Mouse (Mus musculus) common myeloid progenitor, adult 5-6 weeks (primary cell): ENCODE measurements around the gene Bub1b. TPM values are rescaled to one million over a fixed set of nuclear protein-coding genes. Genes with fewer than 3 reads are reported as not detected.
"Not testable (repeated sequence)": the region's sequence is repeated elsewhere in the genome, so short reads cannot be mapped to it uniquely, and the experiment has no call there.

Experiments
- ATAC-seq: replicated peaks from 2 replicates; pipeline ENCODE4 v1.8.0; 2016; ENCODE audit warnings: low read depth, mild to moderate bottlenecking, moderate TSS enrichment, inconsistent platforms; ENCODE audit not compliant: poor library complexity, severe bottlenecking
- total RNA-seq: library from RNA; stranded (forward); fragments of 200-1000, 187-1606 nt; gene quantifications from 2 replicates; pipeline ENCODE4 v1.2.3, GENCODE M21; 2017

Gene Bub1b
- total RNA-seq, 1 experiment from 2014 or later, result 103 TPM

DNA sequence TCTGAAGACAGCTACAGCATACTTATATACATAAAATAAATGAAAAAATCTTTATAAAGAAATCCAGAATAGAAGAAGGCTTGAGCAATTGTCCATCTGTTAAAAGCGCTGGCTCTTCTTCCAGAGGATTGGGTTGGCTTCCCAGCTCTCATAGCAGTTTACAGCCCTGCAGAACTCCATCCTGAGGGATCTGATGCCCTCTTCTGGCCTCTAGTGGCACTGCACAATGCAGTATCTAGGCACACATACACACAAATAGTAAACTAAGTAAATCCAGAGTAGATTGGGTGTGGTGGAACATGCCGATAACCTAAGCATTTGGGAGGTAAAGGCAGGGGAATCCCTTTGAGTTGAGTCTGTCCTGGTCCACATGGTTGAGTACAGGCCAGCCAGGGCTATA is 8.0 kb downstream of the Bub1b start:
- peak; percentile 82 for ATAC-seq

DNA sequence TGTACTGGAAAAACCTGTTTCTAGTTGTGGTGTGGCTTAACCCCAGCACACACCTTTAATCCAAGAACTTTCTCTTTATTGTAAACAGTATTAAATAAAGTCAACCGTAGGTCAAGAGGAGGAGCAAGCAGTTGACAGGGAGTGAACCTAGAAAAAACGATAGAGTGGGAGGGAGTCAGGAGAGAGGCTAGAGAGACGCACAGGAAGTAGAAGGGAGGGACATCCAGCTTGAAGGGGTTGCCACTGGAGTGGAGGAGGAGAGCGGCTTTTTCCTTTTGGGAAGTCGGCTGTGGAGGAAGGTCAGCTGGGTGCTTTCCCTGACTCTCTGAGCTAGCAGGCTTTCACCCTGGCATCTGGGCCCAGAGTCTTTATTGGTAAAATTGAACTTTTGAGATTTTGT is 9.0 kb downstream of the Bub1b start:
- no peak for ATAC-seq

GRCm38 (mm10) chr2:118618013-118618412 is 20.0 kb downstream of the Bub1b start:
- no peak for ATAC-seq

DNA sequence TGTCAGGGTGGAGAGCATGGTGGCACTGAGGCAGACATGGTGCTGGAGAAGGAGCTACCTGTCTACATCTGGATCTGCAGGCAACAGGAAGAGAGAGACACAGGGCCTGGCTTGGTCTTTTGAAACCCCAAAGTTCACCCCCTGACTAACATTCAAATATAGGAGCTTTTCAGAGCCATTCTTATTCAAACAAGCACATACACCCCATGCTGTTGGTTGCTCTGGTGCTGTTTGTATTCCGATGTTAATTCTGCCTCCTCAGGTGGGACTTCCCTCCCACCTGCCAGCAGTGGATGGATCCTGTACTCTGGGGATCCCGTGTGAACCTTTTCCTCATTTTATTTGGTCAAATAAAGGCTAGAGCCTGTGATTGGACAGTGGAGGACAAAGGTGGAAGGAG is 22.1 kb downstream of the Bub1b start:
- no peak for ATAC-seq

DNA sequence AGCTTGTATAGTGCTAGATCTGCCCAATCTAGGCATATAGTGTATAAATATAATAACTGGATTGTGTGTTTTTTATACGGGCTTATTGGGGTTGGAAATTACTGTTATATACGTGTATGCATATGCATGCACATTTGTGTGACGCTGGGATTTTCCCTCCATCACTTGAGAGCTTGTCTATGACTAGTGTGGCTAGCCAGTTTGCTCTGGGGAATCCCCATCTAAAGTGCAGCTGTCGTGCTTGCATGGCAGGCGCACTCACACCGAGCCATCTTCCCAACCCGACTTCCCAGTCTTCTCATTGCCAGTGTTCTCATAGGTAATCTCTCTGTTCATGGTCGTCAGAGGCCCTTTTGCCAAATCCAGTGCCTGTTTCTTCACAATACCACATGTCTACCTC is 22.6 kb downstream of the Bub1b start:
- no peak for ATAC-seq

DNA sequence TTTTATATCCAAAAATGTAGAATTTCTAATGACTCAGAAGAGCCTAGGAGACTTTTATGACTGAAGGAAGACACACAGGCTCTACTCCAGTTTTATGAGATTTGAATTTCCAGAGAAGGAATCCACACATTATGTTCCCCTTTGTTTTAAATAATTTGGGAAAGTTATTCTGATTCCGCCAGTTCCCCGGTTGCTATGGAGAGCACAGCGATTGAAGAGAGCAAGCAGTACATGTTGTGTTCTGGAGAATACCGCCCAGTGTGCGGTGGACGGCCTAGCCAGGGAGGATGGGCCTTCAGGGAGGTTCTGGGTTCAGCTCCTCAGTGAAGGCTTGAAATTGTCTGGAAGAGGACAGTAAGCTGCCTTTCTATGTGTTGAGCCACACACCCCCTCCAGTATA is 31.3 kb downstream of the Bub1b start:
- ATAC-seq, result no peak

GRCm38 (mm10) chr2:118633441-118633840 is 35.4 kb downstream of the Bub1b start:
- ATAC-seq, result no peak

DNA sequence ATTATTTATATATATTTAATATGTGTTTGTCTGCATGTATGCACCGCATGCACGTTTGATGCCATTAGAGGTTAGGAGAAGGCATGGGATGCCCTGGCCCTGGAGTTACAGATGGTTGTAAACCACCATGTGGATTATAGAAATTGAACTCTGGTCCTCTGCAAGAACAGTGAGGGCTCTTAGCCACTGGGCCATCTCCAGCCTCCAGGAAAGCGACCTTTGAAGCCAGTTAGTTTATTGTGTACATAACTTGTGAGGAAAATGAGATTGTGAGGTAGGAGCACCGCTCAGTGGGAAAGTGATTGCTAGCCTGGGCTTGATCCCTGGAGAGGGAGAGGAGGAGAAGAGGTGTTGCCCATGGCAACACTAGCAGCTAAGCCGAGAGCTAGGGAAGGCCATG is 39.2 kb downstream of the Bub1b start:
- no peak for ATAC-seq

DNA sequence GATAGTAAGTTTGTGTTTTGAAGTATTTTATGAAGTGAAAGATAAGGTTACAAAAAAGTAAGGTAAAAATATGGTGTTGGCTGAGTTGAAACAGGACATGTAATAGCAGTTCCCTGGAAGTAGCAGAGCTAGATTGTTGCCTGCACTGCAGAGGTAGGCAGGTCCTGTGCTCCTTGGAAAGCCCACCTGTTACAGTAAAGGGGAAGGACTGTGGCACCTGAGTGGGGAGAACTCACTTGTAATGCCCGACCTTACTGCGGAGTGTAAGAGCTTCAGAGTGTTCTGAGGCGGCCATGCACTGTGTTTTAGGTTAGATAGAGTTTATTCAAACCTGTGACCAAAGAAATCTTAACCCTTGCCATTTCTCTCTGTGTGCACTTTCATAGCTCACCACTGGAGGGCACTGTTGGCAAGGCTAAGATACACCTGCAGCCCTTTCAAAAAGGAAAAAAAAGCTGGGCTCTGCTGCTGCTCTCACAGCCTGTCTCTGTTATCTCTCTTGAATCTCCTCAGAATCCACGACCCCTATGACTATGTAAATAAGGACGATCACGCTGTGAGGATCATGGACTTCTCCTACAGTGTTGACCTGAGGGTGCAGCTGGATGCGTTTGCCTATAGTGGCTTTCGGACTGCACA is 40.0 kb downstream of the Bub1b start:
- ATAC-seq, result peak; percentile 86

DNA sequence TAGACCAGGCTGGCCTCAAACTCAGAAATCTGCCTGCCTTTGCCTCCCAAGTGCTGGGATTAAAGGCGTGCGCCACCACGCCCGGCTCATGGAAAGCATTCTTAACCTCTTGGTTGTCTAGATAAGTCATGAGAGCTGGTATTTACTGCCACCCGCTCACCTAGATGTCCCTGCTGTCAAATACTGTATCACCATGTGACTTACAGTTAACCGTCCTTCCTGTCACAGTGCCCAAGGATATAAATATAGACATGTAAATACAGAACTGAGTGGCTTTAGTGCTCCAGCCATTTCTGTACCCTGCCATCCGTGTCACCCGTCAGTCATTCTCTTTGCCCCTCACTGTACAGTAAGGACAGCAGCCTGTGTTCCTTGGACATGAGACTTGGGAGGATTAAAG is 40.7 kb downstream of the Bub1b start:
- ATAC-seq, result no peak

DNA sequence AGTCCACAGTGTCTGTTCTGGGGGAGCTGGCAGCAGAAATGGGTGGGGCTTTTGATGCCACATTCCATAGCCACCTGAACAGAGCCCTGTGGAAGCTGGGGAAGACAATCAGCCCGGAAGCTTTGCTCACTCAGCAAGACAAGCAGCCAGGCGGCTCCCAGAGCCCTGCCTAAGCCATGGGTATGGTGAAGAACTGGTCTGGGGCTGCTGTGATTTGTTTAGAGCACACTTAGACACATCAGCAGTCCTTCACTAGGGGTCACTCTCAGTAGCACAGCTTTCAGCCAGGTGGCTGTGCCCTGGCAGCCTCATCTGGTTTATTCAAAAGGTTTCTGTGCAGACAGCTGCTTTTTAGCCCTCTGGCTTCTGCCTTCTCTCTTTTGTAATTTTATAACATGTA is 43.1 kb downstream of the Bub1b start:
- no peak for ATAC-seq

- ATAC-seq, result peak; percentile 70
Observed at GRCm38 (mm10) chr2:118642431-118642830, 44.4 kb downstream of the Bub1b start.

DNA sequence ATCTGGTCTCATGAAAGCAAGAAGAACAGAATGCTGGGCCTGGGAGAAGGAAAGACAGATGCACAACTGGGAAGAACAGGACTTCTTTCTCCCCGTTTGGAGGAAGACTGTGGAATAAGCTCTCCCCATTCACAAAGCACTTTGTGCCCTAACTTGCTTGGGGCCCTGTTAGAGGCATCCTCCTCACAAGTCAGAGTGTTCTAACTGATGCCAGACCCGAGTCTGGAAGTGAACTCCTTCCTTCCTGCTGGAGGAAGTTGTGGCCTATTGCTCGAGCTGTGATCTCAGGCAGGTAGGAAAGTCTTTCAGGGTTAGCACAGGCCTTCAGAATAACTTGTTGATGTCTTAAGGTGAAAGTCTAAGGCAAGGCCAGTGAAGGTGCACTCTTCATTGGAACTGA is 44.9 kb downstream of the Bub1b start:
- no peak for ATAC-seq

GRCm38 (mm10) chr2:118646665-118647064 is 48.7 kb downstream of the Bub1b start:
- no peak for ATAC-seq

GRCm38 (mm10) chr2:118650697-118651096 is 52.7 kb downstream of the Bub1b start:
- ATAC-seq, result not testable (repeated sequence)

GRCm38 (mm10) chr2:118656688-118657281 is 58.8 kb downstream of the Bub1b start:
- ATAC-seq, result no peak

DNA sequence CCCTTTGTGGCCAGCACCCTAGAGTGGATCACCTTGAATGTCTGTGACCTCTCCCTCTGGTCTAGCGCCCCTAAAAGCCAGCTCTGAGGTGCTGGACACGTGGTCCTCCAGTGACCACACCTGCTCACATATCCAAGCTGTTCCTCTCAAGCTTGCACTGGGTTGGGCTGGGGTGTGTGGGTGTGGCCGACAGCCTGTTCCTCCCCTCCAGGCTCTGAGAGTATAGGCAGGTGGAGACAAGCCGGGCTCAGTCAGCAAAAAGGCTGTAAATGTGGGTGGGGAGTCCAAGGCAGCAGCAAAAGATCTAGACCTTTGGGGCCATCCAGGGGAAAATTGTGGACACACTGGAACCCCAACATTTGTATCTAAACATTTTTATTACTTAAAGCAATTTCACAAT is 60.4 kb downstream of the Bub1b start:
- peak; percentile 31; the same call in 1 of the 2 replicates for ATAC-seq

DNA sequence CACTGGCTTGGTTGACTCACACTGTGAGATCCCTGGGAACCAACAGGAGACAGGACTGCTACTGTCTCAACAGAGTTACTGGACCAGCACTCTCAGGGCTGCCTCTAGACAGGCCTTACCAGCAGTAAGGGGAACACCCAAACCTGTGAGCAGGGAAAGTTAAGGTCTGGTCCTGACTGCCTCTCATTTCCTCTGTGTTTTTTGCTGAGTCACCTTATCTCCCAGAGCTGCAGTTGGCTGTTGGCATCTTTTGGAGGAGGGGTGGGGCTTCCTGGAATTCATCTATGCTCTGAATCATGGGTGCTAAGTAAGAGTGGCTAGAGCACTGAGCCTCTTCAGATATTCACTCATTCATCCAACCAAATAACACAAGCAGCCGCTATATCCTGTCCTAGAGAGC is 61.1 kb downstream of the Bub1b start:
- ATAC-seq, result peak; percentile 62

DNA sequence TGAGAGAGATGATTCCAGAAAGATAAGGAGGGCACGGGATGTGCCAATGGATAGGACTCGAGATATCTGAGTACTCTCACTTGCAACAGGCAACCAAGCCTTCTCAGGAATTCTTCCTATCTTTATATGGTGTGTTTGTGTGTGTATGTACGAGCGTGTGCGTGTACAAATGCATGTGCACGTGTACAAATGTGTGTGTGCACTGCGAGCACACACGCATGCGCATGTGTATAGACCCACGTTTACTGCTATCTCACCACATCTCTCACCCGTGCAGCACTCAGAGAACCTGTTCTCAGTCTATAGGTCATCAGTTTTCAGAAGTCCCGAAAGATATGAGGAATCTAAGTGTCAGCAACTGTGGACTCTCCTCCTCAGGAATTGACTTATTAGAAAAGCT is 61.5 kb downstream of the Bub1b start:
- no peak for ATAC-seq

- ATAC-seq, result peak; percentile 61
Observed at GRCm38 (mm10) chr2:118659998-118660452, 62.0 kb downstream of the Bub1b start.

DNA sequence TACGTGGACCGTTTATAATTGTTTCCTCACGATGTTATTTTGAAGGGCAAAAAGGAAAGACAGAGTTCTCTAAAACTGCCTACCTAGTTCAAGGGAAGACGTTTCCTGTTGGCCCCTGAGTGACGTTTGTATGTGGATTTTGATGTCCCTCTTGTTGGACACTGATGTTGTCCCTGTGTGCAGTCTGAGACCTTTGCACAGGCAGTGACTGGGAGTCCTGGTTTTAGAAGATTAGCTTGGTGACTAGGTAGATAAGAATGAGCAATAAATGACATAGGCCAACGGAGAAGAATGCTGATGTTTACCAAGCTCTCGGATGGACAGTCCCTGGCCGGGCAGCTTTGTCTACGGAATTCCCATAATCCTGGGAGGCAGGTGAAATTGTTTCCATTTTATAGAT is 63.9 kb downstream of the Bub1b start:
- no peak for ATAC-seq
